Mouse (Mus musculus) megakaryocyte-erythroid progenitor cell, adult 5-6 weeks (primary cell): ENCODE measurements around the gene Olfr1095. TPM values are rescaled to one million over a fixed set of nuclear protein-coding genes. Genes with fewer than 3 reads are reported as not detected.

ENCODE experiments used
- ATAC-seq: replicated peaks from 2 replicates; pipeline ENCODE4 v1.8.0; 2016; ENCODE audit warnings: mild to moderate bottlenecking, inconsistent platforms; ENCODE audit not compliant: severe bottlenecking, poor library complexity, low FRiP score, low TSS enrichment
- total RNA-seq, 2 experiments: library from RNA; stranded (forward) in 1 of 2; stranded (reverse) in 1 of 2; fragments of 200-1000, 215-1000 nt in 1 of 2; fragments of >200 nt in 1 of 2; fragmentation: Nextera tagmentation in 1 of 2; gene quantifications; 2 replicates each; pipeline ENCODE4 v1.2.3; 2014 to 2017

The Olfr1095 gene
- not detected in 2 replicates for total RNA-seq (2014; fragmentation: Nextera tagmentation)
- not detected in 2 replicates for total RNA-seq (2017)

DNA sequence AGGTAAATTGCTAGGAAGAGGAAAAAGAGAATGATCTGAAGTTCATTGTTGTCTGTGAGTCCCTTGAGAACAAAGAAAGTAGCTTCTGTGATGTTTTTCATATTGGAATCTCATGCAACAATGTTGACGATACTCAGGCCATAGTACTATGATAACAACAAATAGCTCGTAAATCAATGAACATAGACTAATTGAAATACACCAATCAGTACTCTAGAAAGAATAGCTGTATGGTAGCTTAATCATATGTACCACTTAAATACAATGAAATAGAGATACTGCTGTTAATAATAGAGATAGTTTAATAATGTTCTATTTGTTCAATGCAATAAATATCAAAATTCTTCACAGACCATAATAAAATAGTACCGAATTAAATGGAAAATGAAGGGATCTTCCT lies at the start of gene Olfr1095:
Gene Olfr1095, minus strand, starts transcription at position 101 of the 400 bp plus-strand sequence.
- ATAC-seq = no peak

DNA sequence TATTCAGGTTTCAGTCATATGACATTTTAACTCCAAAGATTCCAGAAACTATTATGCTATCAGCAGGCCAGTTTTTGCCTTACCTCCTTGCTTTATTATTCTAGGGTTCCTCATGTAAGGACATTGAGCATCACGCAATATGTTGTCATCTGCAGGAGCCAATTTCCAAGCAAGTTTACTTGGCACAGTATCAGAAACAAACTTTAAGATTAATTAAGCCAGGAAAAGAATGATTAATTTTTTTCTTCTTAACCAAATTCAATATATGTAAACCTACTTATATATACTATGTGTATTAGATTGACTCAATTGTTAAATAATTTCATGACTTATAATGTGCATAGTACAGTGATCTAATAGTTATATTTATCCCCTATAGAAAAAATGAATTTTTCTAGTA lies 40.6 kb upstream of the Olfr1095 start, which contains the start of gene Olfr1097:
Gene Olfr1097, minus strand, starts transcription at position 101 of the 400 bp plus-strand sequence.
- no peak for ATAC-seq

DNA sequence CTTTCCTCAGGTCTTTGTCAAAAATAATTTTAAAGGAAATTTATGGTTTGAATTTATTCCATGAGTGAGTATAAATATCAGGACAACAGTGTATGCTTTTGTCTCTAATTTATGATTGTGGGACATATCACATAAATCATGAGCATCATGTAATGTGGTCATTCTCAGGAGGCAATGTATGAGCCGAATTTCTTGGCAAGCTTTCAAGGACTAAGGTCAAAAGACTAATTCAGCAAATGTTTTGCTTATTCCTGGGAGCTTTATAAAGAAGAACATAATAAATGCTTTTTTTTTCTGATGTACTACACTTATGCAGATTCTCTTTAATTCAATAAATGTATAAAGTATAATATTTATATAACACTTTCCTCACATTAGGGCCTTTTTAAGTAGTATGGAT lies 23.2 kb upstream of the Olfr1095 start, which contains the start of gene Gm13723:
Gene Gm13723, minus strand, starts transcription at position 101 of the 400 bp plus-strand sequence.
- ATAC-seq = no peak

DNA sequence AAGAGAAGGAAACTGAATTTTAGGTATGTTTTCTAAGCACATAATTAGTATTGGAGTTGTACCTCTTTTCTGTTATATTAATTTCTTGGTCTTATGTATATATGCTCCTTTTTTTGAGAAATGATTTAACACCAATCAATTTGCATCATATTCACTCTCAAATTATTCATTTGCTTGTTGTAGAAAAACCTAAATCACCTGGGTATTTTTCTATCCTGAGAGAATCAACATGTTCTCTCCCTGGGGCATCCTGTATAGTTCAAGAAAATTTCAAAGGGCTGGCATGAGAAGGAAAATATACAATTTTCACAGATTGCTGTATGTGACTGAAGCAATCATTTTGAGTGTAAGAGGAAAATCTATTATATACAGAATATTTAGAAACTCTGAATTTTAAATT lies 27.1 kb downstream of the Olfr1095 start, which contains the start of gene Olfr1094:
Gene Olfr1094, plus strand, starts transcription at position 301 of the 400 bp plus-strand sequence.
- ATAC-seq = no peak

DNA sequence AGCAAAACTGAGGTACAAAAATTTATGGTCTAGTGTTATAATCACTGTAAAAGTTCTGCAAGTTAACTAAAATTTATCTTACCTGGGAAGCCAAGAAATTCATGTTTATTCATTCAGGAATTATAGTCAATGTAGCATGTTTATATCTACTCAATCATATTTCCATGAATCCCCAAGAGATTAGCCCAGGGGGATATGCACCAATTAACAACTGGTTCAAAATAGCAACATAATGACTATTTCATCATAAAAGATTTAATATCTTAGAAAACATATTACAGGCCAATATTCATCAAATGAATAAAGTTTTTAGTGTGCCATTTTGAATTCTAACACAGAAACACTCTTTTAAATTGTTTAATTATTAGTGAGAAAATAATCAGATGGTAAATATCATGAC lies 41.6 kb downstream of the Olfr1095 start, which contains the start of gene Olfr141:
Gene Olfr141, minus strand, starts transcription at position 101 of the 400 bp plus-strand sequence.
- no peak for ATAC-seq

Other genes starting within 250 kb of the Olfr1095 start
- not detected in 2 replicates for gene Olfr1084, start 212.0 kb downstream of the Olfr1095 start, total RNA-seq (2014; fragmentation: Nextera tagmentation)
- not detected in 2 replicates for gene Olfr1084, start 212.0 kb downstream of the Olfr1095 start, total RNA-seq (2017)
- not detected in 2 replicates for gene Olfr1085, start 189.7 kb downstream of the Olfr1095 start, total RNA-seq (2014; fragmentation: Nextera tagmentation)
- not detected in 2 replicates for gene Olfr1085, start 189.7 kb downstream of the Olfr1095 start, total RNA-seq (2017)
- gene Olfr1086, start 171.6 kb downstream of the Olfr1095 start, total RNA-seq (2014; fragmentation: Nextera tagmentation) = not detected in 2 replicates
- not detected in 2 replicates for gene Olfr1086, start 171.6 kb downstream of the Olfr1095 start, total RNA-seq (2017)
- not detected in 2 replicates for gene Olfr1087, start 153.3 kb downstream of the Olfr1095 start, total RNA-seq (2014; fragmentation: Nextera tagmentation)
- gene Olfr1087, start 153.3 kb downstream of the Olfr1095 start, total RNA-seq (2017) = not detected in 2 replicates
- gene Olfr1089, start 118.0 kb downstream of the Olfr1095 start, total RNA-seq (2014; fragmentation: Nextera tagmentation) = not detected in 2 replicates
- gene Olfr1089, start 118.0 kb downstream of the Olfr1095 start, total RNA-seq (2017) = not detected in 2 replicates
- gene Olfr1090, start 92.7 kb downstream of the Olfr1095 start, total RNA-seq (2014; fragmentation: Nextera tagmentation) = not detected in 2 replicates
- gene Olfr1090, start 92.7 kb downstream of the Olfr1095 start, total RNA-seq (2017) = not detected in 2 replicates
- not detected in 2 replicates for gene Olfr1093, start 69.2 kb downstream of the Olfr1095 start, total RNA-seq (2014; fragmentation: Nextera tagmentation)
- not detected in 2 replicates for gene Olfr1093, start 69.2 kb downstream of the Olfr1095 start, total RNA-seq (2017)
- gene Olfr141, start 41.7 kb downstream of the Olfr1095 start, total RNA-seq (2014; fragmentation: Nextera tagmentation) = not detected in 2 replicates
- not detected in 2 replicates for gene Olfr141, start 41.7 kb downstream of the Olfr1095 start, total RNA-seq (2017)
- not detected in 2 replicates for gene Olfr1094, start 27.0 kb downstream of the Olfr1095 start, total RNA-seq (2014; fragmentation: Nextera tagmentation)
- not detected in 2 replicates for gene Olfr1094, start 27.0 kb downstream of the Olfr1095 start, total RNA-seq (2017)
- not detected in 2 replicates for gene Gm13723, start 23.1 kb upstream of the Olfr1095 start, total RNA-seq (2014; fragmentation: Nextera tagmentation)
- gene Gm13723, start 23.1 kb upstream of the Olfr1095 start, total RNA-seq (2017) = not detected in 2 replicates
- gene Olfr1097, start 40.5 kb upstream of the Olfr1095 start, total RNA-seq (2014; fragmentation: Nextera tagmentation) = not detected in 2 replicates
- not detected in 2 replicates for gene Olfr1097, start 40.5 kb upstream of the Olfr1095 start, total RNA-seq (2017)
- gene Olfr1098, start 72.8 kb upstream of the Olfr1095 start, total RNA-seq (2014; fragmentation: Nextera tagmentation) = not detected in 2 replicates
- gene Olfr1098, start 72.8 kb upstream of the Olfr1095 start, total RNA-seq (2017) = not detected in 2 replicates
- not detected in 2 replicates for gene Olfr1099, start 109.0 kb upstream of the Olfr1095 start, total RNA-seq (2014; fragmentation: Nextera tagmentation)
- gene Olfr1099, start 109.0 kb upstream of the Olfr1095 start, total RNA-seq (2017) = not detected in 2 replicates
- not detected in 2 replicates for gene Olfr1100, start 128.3 kb upstream of the Olfr1095 start, total RNA-seq (2014; fragmentation: Nextera tagmentation)
- gene Olfr1100, start 128.3 kb upstream of the Olfr1095 start, total RNA-seq (2017) = not detected in 2 replicates
- not detected in 2 replicates for gene Olfr1101, start 139.5 kb upstream of the Olfr1095 start, total RNA-seq (2014; fragmentation: Nextera tagmentation)
- not detected in 2 replicates for gene Olfr1101, start 139.5 kb upstream of the Olfr1095 start, total RNA-seq (2017)
- not detected in 2 replicates for gene Olfr1102, start 146.7 kb upstream of the Olfr1095 start, total RNA-seq (2014; fragmentation: Nextera tagmentation)
- not detected in 2 replicates for gene Olfr1102, start 146.7 kb upstream of the Olfr1095 start, total RNA-seq (2017)
- gene Olfr1104, start 175.4 kb upstream of the Olfr1095 start, total RNA-seq (2014; fragmentation: Nextera tagmentation) = not detected in 2 replicates
- not detected in 2 replicates for gene Olfr1104, start 175.4 kb upstream of the Olfr1095 start, total RNA-seq (2017)
- gene Olfr1105, start 184.8 kb upstream of the Olfr1095 start, total RNA-seq (2014; fragmentation: Nextera tagmentation) = not detected in 2 replicates
- gene Olfr1105, start 184.8 kb upstream of the Olfr1095 start, total RNA-seq (2017) = not detected in 2 replicates
- gene Olfr1106, start 200.6 kb upstream of the Olfr1095 start, total RNA-seq (2014; fragmentation: Nextera tagmentation) = not detected in 2 replicates
- not detected in 2 replicates for gene Olfr1106, start 200.6 kb upstream of the Olfr1095 start, total RNA-seq (2017)
- gene Olfr1107, start 224.1 kb upstream of the Olfr1095 start, total RNA-seq (2014; fragmentation: Nextera tagmentation) = not detected in 2 replicates
- not detected in 2 replicates for gene Olfr1107, start 224.1 kb upstream of the Olfr1095 start, total RNA-seq (2017)
- gene Olfr1109, start 244.3 kb upstream of the Olfr1095 start, total RNA-seq (2014; fragmentation: Nextera tagmentation) = not detected in 2 replicates
- not detected in 2 replicates for gene Olfr1109, start 244.3 kb upstream of the Olfr1095 start, total RNA-seq (2017)